In the genomic region with DNA sequence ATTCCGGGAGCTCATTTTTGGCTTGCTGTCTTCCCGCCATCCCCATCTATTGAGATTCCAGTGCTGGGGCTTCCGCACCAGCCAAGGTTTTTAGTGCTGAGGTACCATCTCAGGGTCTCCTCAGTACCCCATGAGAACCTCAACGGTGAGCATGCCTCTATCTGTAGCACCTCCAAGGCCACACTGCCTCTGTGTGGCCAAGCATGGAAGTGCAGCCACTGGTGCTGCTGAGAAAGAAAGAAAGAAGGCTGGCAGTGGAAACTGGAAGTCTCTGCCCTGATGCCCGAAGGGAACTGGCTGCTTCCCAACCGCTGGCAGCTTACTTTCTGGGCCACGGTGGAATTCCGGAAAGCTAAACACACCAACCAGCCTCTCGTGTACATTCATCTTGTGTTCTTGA, we compare ENCODE assay signal across 8 mouse cellular contexts.
A peak's percentile ranks its signal among the peaks of the same experiment; 100 is the strongest.
DNase-seq lines count a peak whose midpoint lies in the region; ATAC-seq and TF ChIP-seq lines count a peak whose summit lies in the region.

No protein-coding gene starts in this region.

- no peaks in the 10 kb centered on the region for H3K27me3 ChIP-seq in spleen, adult 2 months (ENCODE audit: control insufficient read depth, insufficient read depth, low read length)
- no peaks in the 10 kb centered on the region for H3K27me3 ChIP-seq in intestine, postnatal 0 days (replicated peaks; ENCODE audit: control insufficient read depth, insufficient read depth, low read length)
- no peaks in the 10 kb centered on the region for H3K27me3 ChIP-seq in midbrain, embryonic 13.5 days
- H3K27me3 ChIP-seq in stomach, postnatal 0 days (ENCODE audit: control insufficient read depth, insufficient read depth, low read length): no peaks in the 10 kb centered on the region

- DNase-seq in spleen, adult 2 months (ENCODE audit: low read depth in 1 of 2, low spot score in 2 of 2): peak in 1 of 2 experiments; percentile 4
- no peak for DNase-seq in spleen, adult 12 weeks (ENCODE audit: low spot score)
- peak; percentile 30 to 44 for DNase-seq in gastrocnemius, adult 8-10 months (ENCODE audit: low spot score in 2 of 2)
- DNase-seq in left cerebral cortex, postnatal 10 days (ENCODE audit: extremely low spot score in 1 of 2, low spot score in 2 of 2): peak; percentile 78 to 79
- DNase-seq in stomach, postnatal 0 days (ENCODE audit: low spot score): peak; percentile 61

- no peak overlapping the region for H3K4me2 ChIP-seq in intestine, postnatal 0 days (replicated peaks; ENCODE audit: low read depth)
- no peak overlapping the region for H3K4me2 ChIP-seq in midbrain, embryonic 13.5 days (replicated peaks)
- no peak overlapping the region for H3K4me2 ChIP-seq in stomach, postnatal 0 days (replicated peaks; ENCODE audit: low read depth)

- H3K27ac ChIP-seq in spleen, adult 2 months (ENCODE audit: insufficient read depth, low read length): no peak overlapping the region
- no peak overlapping the region for H3K27ac ChIP-seq in intestine, postnatal 0 days (ENCODE audit: low read depth, low read length)
- no peak overlapping the region for H3K27ac ChIP-seq in midbrain, embryonic 13.5 days
- no peak overlapping the region for H3K27ac ChIP-seq in stomach, postnatal 0 days (replicated peaks)

- TF ChIP-seq POLR2A in spleen, adult 2 months (IDR thresholded peaks at IDR 0.05; ENCODE audit: low read depth, low read length): no peak

- no peaks in the 10 kb centered on the region for H3K4me1 ChIP-seq in spleen, adult 2 months (ENCODE audit: control insufficient read depth, insufficient read depth, insufficient read length)
- H3K4me1 ChIP-seq in intestine, postnatal 0 days (replicated peaks; ENCODE audit: control insufficient read depth, insufficient read depth, low read length): no peaks in the 10 kb centered on the region
- peaks cover 4% of the 10 kb centered on the region; the same call in 1 of the 2 replicates for H3K4me1 ChIP-seq in midbrain, embryonic 13.5 days (replicated peaks)
- H3K4me1 ChIP-seq in stomach, postnatal 0 days (replicated peaks; ENCODE audit: control insufficient read depth, insufficient read depth): no peaks in the 10 kb centered on the region

- no peak overlapping the region for H3K4me3 ChIP-seq in spleen, adult 2 months (ENCODE audit: extremely low read depth, insufficient read depth, insufficient read length)
- no peak overlapping the region for H3K4me3 ChIP-seq in intestine, postnatal 0 days (ENCODE audit: low read depth, low read length)
- H3K4me3 ChIP-seq in midbrain, embryonic 13.5 days (replicated peaks): no peak overlapping the region
- H3K4me3 ChIP-seq in stomach, postnatal 0 days (ENCODE audit: low read depth, low read length): no peak overlapping the region

- H3K9ac ChIP-seq in intestine, postnatal 0 days (ENCODE audit: low read depth, low read length): no peak overlapping the region
- no peak overlapping the region for H3K9ac ChIP-seq in midbrain, embryonic 13.5 days (replicated peaks)
- no peak overlapping the region for H3K9ac ChIP-seq in stomach, postnatal 0 days (ENCODE audit: low read length)

- no peaks in the 10 kb centered on the region for H3K36me3 ChIP-seq in spleen, adult 2 months (ENCODE audit: control insufficient read depth, insufficient read depth, low read length)
- no peaks in the 10 kb centered on the region for H3K36me3 ChIP-seq in intestine, postnatal 0 days (ENCODE audit: control insufficient read depth, insufficient read depth)
- no peaks in the 10 kb centered on the region for H3K36me3 ChIP-seq in midbrain, embryonic 13.5 days
- H3K36me3 ChIP-seq in stomach, postnatal 0 days (ENCODE audit: control insufficient read depth, insufficient read depth, low read length): no peaks in the 10 kb centered on the region

- TF ChIP-seq EP300 in stomach, postnatal 0 days (optimal IDR thresholded peaks at IDR 0.05): no peak

- intact Hi-C loops in left cerebral cortex, postnatal 10 days (cut with DNase I): loop anchor here (2.0 kb wide), 1 partner anchor 355 kb away; no protein-coding TSS in a partner anchor

- WGBS in spleen, adult 2 months: 50% methylated on average over 9 of the region's 9 CpGs
- 50% methylated on average over 9 of the region's 9 CpGs for whole genome bisulfite sequencing in intestine, postnatal 0 days
- WGBS in midbrain, embryonic 13.5 days: 56% methylated on average over 9 of the region's 9 CpGs
- WGBS in stomach, postnatal 0 days: 42% methylated on average over 9 of the region's 9 CpGs

- H3K9me3 ChIP-seq in intestine, postnatal 0 days (ENCODE audit: control insufficient read depth): no peaks in the 10 kb centered on the region
- H3K9me3 ChIP-seq in midbrain, embryonic 13.5 days: no peaks in the 10 kb centered on the region
- no peaks in the 10 kb centered on the region for H3K9me3 ChIP-seq in stomach, postnatal 0 days (ENCODE audit: control insufficient read depth, low read length)

- TF ChIP-seq CTCF in spleen, adult 2 months (IDR thresholded peaks at IDR 0.05; ENCODE audit: extremely low read depth, insufficient read depth, insufficient read length, insufficient replicate concordance): peak; percentile 42; the same call in 1 of the 2 replicates
- TF ChIP-seq CTCF in intestine, postnatal 0 days (IDR thresholded peaks at IDR 0.05; ENCODE audit: low read depth): peak; percentile 93
- TF ChIP-seq CTCF in stomach, postnatal 0 days (IDR thresholded peaks at IDR 0.05; ENCODE audit: low read depth): peak; percentile 95

- peak; percentile 93 for ATAC-seq in common myeloid progenitor, adult 5-6 weeks (replicated peaks; ENCODE audit: low read depth, poor library complexity, severe bottlenecking)
- ATAC-seq in intestine, postnatal 0 days: no peak
- ATAC-seq in midbrain, embryonic 13.5 days: peak; percentile 72
- 0 out of 2 replicates have a peak, but pooled peaks have one; percentile 29 for ATAC-seq in stomach, postnatal 0 days (ENCODE audit: low FRiP score, low TSS enrichment)

Comparison
In these comparisons a context has a peak if more than half of its experiments do, and no peak if none do; other contexts are left out.
1. CTCF ChIP-seq: peak in every context shown above with its lines; median percentile 95 in stomach, postnatal 0 days; 93 in intestine, postnatal 0 days; 42 in spleen, adult 2 months.